Mouse (Mus musculus) stomach, postnatal 0 days (tissue): Measurements from ENCODE around the gene Homer2.

Experiments used
- CTCF ChIP-seq: IDR thresholded peaks from 2 replicates; pipeline ENCODE4 v1.5.1; 2016; ENCODE audit warnings: antibody characterized with exemption, low read depth, mild to moderate bottlenecking, moderate library complexity
- EP300 ChIP-seq: optimal IDR thresholded peaks from 2 replicates; pipeline ENCODE3; 2016; ENCODE audit warnings: antibody characterized with exemption

- TF ChIP-seq CTCF, result no peak
- TF ChIP-seq EP300, result no peak
Measured at GRCm38 (mm10) chr7:81691067-81691466, 16.3 kb downstream of the Homer2 start.
